Mouse (Mus musculus): ENCODE results near the gene Trpc4ap.

GRCm38 (mm10) chr2:155681194-155681593 is 11.0 kb downstream of the Trpc4ap start:
- TF ChIP-seq MAFK (IDR thresholded peaks at IDR 0.05; ENCODE audit: insufficient read depth, low read depth, low read length) (no peak), HCFC1 (IDR thresholded peaks at IDR 0.05; ENCODE audit: borderline replicate concordance, insufficient read depth, low read length) (no peak), ZNF384 (IDR thresholded peaks at IDR 0.05; ENCODE audit: low read depth, low read length) (no peak), ZC3H11A (IDR thresholded peaks at IDR 0.05; ENCODE audit: borderline replicate concordance, low read depth, low read length) (no peak), CHD2 (IDR thresholded peaks at IDR 0.05; ENCODE audit: low read depth, low read length) (no peak)
